15 mouse cellular contexts compared by ENCODE assay signal in the genomic region with DNA sequence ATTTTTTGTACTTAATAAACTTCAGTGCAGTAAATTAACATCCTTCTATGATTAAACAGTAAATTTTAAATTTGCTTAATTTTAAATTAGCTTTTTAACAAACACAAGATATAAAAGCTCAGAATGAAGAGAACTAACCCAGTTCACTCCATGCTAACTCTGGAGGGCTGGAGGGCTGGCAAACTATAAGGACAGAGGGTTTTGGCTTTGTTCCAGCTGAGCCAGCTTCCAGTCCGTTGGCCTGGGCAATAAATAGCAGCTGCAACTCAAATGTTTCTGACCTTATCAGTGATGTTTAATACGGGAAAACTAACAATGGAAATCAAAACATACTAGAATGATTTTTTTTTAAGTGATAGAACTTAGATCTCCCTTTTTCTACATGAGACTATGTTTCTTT.
DNase-seq lines count a peak whose midpoint lies in the region; ATAC-seq and TF ChIP-seq lines count a peak whose summit lies in the region.
"Had no signal": no experiment of that assay in that cellular context is flagged by ENCODE, and none has a peak within 500 bp of the region (broad histone marks: within the 10 kb centered on the region; RNA-seq: fewer than 3 reads in every experiment).

No protein-coding gene starts in this region.

- no peak for ATAC-seq in embryonic facial prominence, embryonic 11.5 days (replicated peaks; ENCODE audit: insufficient number of reproducible peaks, low FRiP score, low TSS enrichment, low read depth)
- ATAC-seq in heart, postnatal 0 days (ENCODE audit: insufficient read depth, low read depth) = peak; percentile 45; the same call in 1 of the 2 replicates
- no peak for ATAC-seq in intestine, embryonic 15.5 days
- ATAC-seq: activated CD4-positive, CD25-positive, alpha-beta regulatory T cell, adult 4 months; forebrain, postnatal 0 days; intestine, embryonic 16.5 days; liver, embryonic 12.5 days had no signal

- H3K27ac ChIP-seq in embryonic facial prominence, embryonic 11.5 days (replicated peaks; ENCODE audit: low read depth, low read length) = no peak overlapping the region
- no peak overlapping the region for H3K27ac ChIP-seq in embryonic facial prominence, embryonic 10.5 days (replicated peaks)
- H3K27ac ChIP-seq in kidney, adult 2 months (ENCODE audit: insufficient read depth, low read depth, low read length) = no peak overlapping the region
- H3K27ac ChIP-seq in heart, postnatal 0 days (ENCODE audit: low read depth) = no peak overlapping the region
- H3K27ac ChIP-seq in intestine, embryonic 15.5 days = no peak overlapping the region
- H3K27ac ChIP-seq: liver, embryonic 12.5 days had no signal

- H3K4me1 ChIP-seq in embryonic facial prominence, embryonic 11.5 days (ENCODE audit: control insufficient read depth, insufficient read depth, low read length) = no peaks in the 10 kb centered on the region
- no peaks in the 10 kb centered on the region for H3K4me1 ChIP-seq in embryonic facial prominence, embryonic 10.5 days
- H3K4me1 ChIP-seq in kidney, adult 2 months (ENCODE audit: control insufficient read depth, insufficient read depth, low read length) = no peaks in the 10 kb centered on the region
- H3K4me1 ChIP-seq in heart, postnatal 0 days (ENCODE audit: control insufficient read depth, insufficient read depth) = 0 out of 2 replicates have a peak, but pooled peaks cover 4% of the 10 kb centered on the region
- no peaks in the 10 kb centered on the region for H3K4me1 ChIP-seq in intestine, embryonic 15.5 days (replicated peaks)
- H3K4me1 ChIP-seq: liver, embryonic 12.5 days had no signal

- no peaks in the 10 kb centered on the region for H3K36me3 ChIP-seq in embryonic facial prominence, embryonic 11.5 days (replicated peaks; ENCODE audit: control insufficient read depth, insufficient read depth, low read depth, low read length)
- H3K36me3 ChIP-seq in embryonic facial prominence, embryonic 10.5 days (replicated peaks) = no peaks in the 10 kb centered on the region
- H3K36me3 ChIP-seq in kidney, adult 2 months (ENCODE audit: control insufficient read depth, insufficient read depth, low read length) = no peaks in the 10 kb centered on the region
- H3K36me3 ChIP-seq in heart, postnatal 0 days (replicated peaks; ENCODE audit: control insufficient read depth, insufficient read depth, low read length) = no peaks in the 10 kb centered on the region
- no peaks in the 10 kb centered on the region for H3K36me3 ChIP-seq in intestine, embryonic 15.5 days
- H3K36me3 ChIP-seq: liver, embryonic 12.5 days had no signal

- no peaks in the 10 kb centered on the region for H3K9me3 ChIP-seq in embryonic facial prominence, embryonic 11.5 days (replicated peaks; ENCODE audit: control insufficient read depth, low read length)
- no peaks in the 10 kb centered on the region for H3K9me3 ChIP-seq in embryonic facial prominence, embryonic 10.5 days
- no peaks in the 10 kb centered on the region for H3K9me3 ChIP-seq in heart, postnatal 0 days (replicated peaks; ENCODE audit: control insufficient read depth, low read length)
- no peaks in the 10 kb centered on the region for H3K9me3 ChIP-seq in intestine, embryonic 15.5 days
- H3K9me3 ChIP-seq: liver, embryonic 12.5 days had no signal

- no peak for TF ChIP-seq POLR2A in kidney, adult 2 months (IDR thresholded peaks at IDR 0.05; ENCODE audit: low read depth, low read length)

- WGBS in embryonic facial prominence, embryonic 11.5 days = 36% methylated on average over 2 of the region's 2 CpGs
- WGBS in embryonic facial prominence, embryonic 10.5 days = 62% methylated on average over 2 of the region's 2 CpGs
- 8% methylated on average over 2 of the region's 2 CpGs for WGBS in kidney, adult 2 months
- 8% methylated on average over 2 of the region's 2 CpGs for WGBS in heart, postnatal 0 days
- WGBS in intestine, embryonic 15.5 days = 8% methylated on average over 2 of the region's 2 CpGs

- no peak overlapping the region for H3K4me3 ChIP-seq in embryonic facial prominence, embryonic 11.5 days (ENCODE audit: low read depth, low read length)
- H3K4me3 ChIP-seq in embryonic facial prominence, embryonic 10.5 days = no peak overlapping the region
- H3K4me3 ChIP-seq in kidney, adult 2 months (ENCODE audit: insufficient read depth, low read depth, low read length) = no peak overlapping the region
- H3K4me3 ChIP-seq in heart, postnatal 0 days (ENCODE audit: low read depth, low read length) = no peak overlapping the region
- no peak overlapping the region for H3K4me3 ChIP-seq in intestine, embryonic 15.5 days (replicated peaks)
- H3K4me3 ChIP-seq: heart, adult 2 months; liver, embryonic 12.5 days had no signal

- DNase-seq in embryonic facial prominence, embryonic 11.5 days (ENCODE audit: low spot score) = peak; percentile 10
- DNase-seq in embryonic facial prominence, embryonic 10.5 days (ENCODE audit: low spot score) = no peak
- peak; percentile 5 for DNase-seq in kidney, postnatal 14 days
- DNase-seq in kidney, adult 2 months = no peak
- DNase-seq in 3T3-L1 (ENCODE audit: low read depth, low spot score) = peak; percentile 8
- DNase-seq in heart, postnatal 0 days (ENCODE audit: low spot score) = peak; percentile 63
- DNase-seq in kidney, postnatal 25 days = no peak
- DNase-seq: forebrain, postnatal 0 days; spleen, adult 18-20 months; thymus, postnatal 4 days had no signal

- no peaks in the 10 kb centered on the region for H3K27me3 ChIP-seq in embryonic facial prominence, embryonic 11.5 days (ENCODE audit: control insufficient read depth, insufficient read depth, low read length)
- no peaks in the 10 kb centered on the region for H3K27me3 ChIP-seq in embryonic facial prominence, embryonic 10.5 days (replicated peaks; ENCODE audit: low read depth, poor library complexity, severe bottlenecking)
- no peaks in the 10 kb centered on the region for H3K27me3 ChIP-seq in kidney, adult 2 months (replicated peaks; ENCODE audit: control insufficient read depth, insufficient read depth, low read length)
- H3K27me3 ChIP-seq in heart, postnatal 0 days (ENCODE audit: control insufficient read depth, insufficient read depth, low read length) = no peaks in the 10 kb centered on the region
- no peaks in the 10 kb centered on the region for H3K27me3 ChIP-seq in intestine, embryonic 15.5 days (replicated peaks)
- H3K27me3 ChIP-seq: liver, embryonic 12.5 days had no signal

- H3K4me2 ChIP-seq in embryonic facial prominence, embryonic 11.5 days (ENCODE audit: low read depth, low read length) = no peak overlapping the region
- H3K4me2 ChIP-seq in heart, postnatal 0 days (ENCODE audit: low read depth, low read length) = no peak overlapping the region
- H3K4me2 ChIP-seq in intestine, embryonic 15.5 days (replicated peaks) = no peak overlapping the region
- H3K4me2 ChIP-seq: liver, embryonic 12.5 days had no signal

- no peak overlapping the region for H3K9ac ChIP-seq in embryonic facial prominence, embryonic 11.5 days (replicated peaks; ENCODE audit: low read length)
- no peak overlapping the region for H3K9ac ChIP-seq in heart, postnatal 0 days (replicated peaks; ENCODE audit: low read depth, low read length)
- no peak overlapping the region for H3K9ac ChIP-seq in intestine, embryonic 15.5 days
- H3K9ac ChIP-seq: forebrain, postnatal 0 days; liver, embryonic 12.5 days had no signal

- TF ChIP-seq EP300 in heart, postnatal 0 days (IDR thresholded peaks at IDR 0.05; ENCODE audit: low read depth) = no peak

- no peak for TF ChIP-seq CTCF in kidney, adult 2 months (conservative IDR thresholded peaks at IDR 0.05; ENCODE audit: insufficient read depth, insufficient read length, low read depth, low read length)
- TF ChIP-seq CTCF in heart, postnatal 0 days (IDR thresholded peaks at IDR 0.05; ENCODE audit: low read depth) = no peak

Comparison
In these comparisons a context has a peak if more than half of its experiments do, and no peak if none do; other contexts are left out.
1. DNase-seq: peak in embryonic facial prominence, embryonic 11.5 days (single experiment), kidney, postnatal 14 days (single experiment), 3T3-L1 (single experiment) and heart, postnatal 0 days (single experiment); none in embryonic facial prominence, embryonic 10.5 days (single experiment), kidney, adult 2 months (single experiment) and kidney, postnatal 25 days (0 of 2).